Mouse (Mus musculus) forebrain, embryonic 13.5 days (tissue): ENCODE measurements around the gene Kalrn. TPM values are rescaled to one million over a fixed set of nuclear protein-coding genes. Genes with fewer than 3 reads are reported as not detected.

Experiments
- ATAC-seq: fragments of 200-750 bp; cut with Nextera tagmentation; 2 replicates; pipeline ENCODE4 v1.8.0; 2017
- H3K27ac ChIP-seq: fragments of 300-500 bp; sonication (generic); 2 replicates; pipeline ENCODE4 v1.5.1; 2015; ENCODE audit warnings: inconsistent platforms, mild to moderate bottlenecking, moderate library complexity
- H3K27me3 ChIP-seq: fragments of 300-500 bp; sonication (generic); 2 replicates; pipeline ENCODE4 v1.6.1; 2015; ENCODE audit warnings: mild to moderate bottlenecking, inconsistent platforms
- H3K36me3 ChIP-seq: fragments of 300-500 bp; sonication (generic); 2 replicates; pipeline ENCODE4 v1.6.1; 2015; ENCODE audit warnings: mild to moderate bottlenecking, inconsistent platforms; ENCODE audit not compliant: poor library complexity, severe bottlenecking
- H3K4me1 ChIP-seq: fragments of 300-500 bp; sonication (generic); 2 replicates; pipeline ENCODE4 v1.6.1; 2015; ENCODE audit warnings: inconsistent platforms
- H3K4me2 ChIP-seq: fragments of 300-500 bp; sonication (generic); 2 replicates; pipeline ENCODE4 v1.6.1; 2015; ENCODE audit warnings: inconsistent platforms, mild to moderate bottlenecking, moderate library complexity
- H3K4me3 ChIP-seq: fragments of 300-500 bp; sonication (generic); 2 replicates; pipeline ENCODE4 v1.5.1; 2015; ENCODE audit warnings: mild to moderate bottlenecking, inconsistent platforms
- H3K9ac ChIP-seq: fragments of 300-500 bp; sonication (generic); 2 replicates; pipeline ENCODE4 v1.6.1; 2015; ENCODE audit warnings: mild to moderate bottlenecking, inconsistent platforms
- H3K9me3 ChIP-seq: fragments of 300-500 bp; sonication (generic); replicated peaks from 2 replicates; pipeline ENCODE4 v1.6.1; 2016; ENCODE audit warnings: inconsistent platforms
- WGBS: fragments of 180-500 bp; shearing (Covaris S2); methylation state at CpG from one replicate; pipeline ENCODE4 v1.1.7; 2015; 5-methylcytosine and 5-hydroxymethylcytosine counted together
- polyA plus RNA-seq: library from polyadenylated mRNA; unstranded; fragments of >200 nt; fragmentation: Nextera tagmentation; extraction: Ambion mirVana; gene quantifications from 2 replicates; pipeline ENCODE4 v1.2.1, GENCODE M21; 2015

Kalrn gene
- polyA plus RNA-seq, 1 experiment from 2014 or later: 31.5 TPM

GRCm38 (mm10) chr16:34029790-34030189 is 543.5 kb downstream of the Kalrn start:
- no peak for ATAC-seq
- Histone ChIP-seq H3K27me3 (no peaks in the 10 kb centered on the region), H3K36me3 (peaks cover 75% of the 10 kb centered on the region)

GRCm38 (mm10) chr16:34017241-34017640 is 556.1 kb downstream of the Kalrn start:
- Histone ChIP-seq H3K9me3 (no peaks in the 10 kb centered on the region), H3K9ac (no peak overlapping the region), H3K4me3 (no peak overlapping the region), H3K27me3 (no peaks in the 10 kb centered on the region), H3K4me1 (no peaks in the 10 kb centered on the region), H3K4me2 (no peak overlapping the region), H3K27ac (no peak overlapping the region), H3K36me3 (peaks cover 53% of the 10 kb centered on the region)
- no peak for ATAC-seq
- 88% methylated on average over 8 of the region's 8 CpGs for WGBS

More at GRCm38 (mm10) chr16:34029790-34030189, 543.5 kb downstream of the Kalrn start:
- Histone ChIP-seq H3K9ac (no peak overlapping the region), H3K4me2 (no peak overlapping the region), H3K9me3 (no peaks in the 10 kb centered on the region), H3K4me1 (no peaks in the 10 kb centered on the region), H3K27ac (no peak overlapping the region), H3K4me3 (no peak overlapping the region)
- 93% methylated on average over 5 of the region's 5 CpGs for WGBS

GRCm38 (mm10) chr16:34011991-34012845 is 561.1 kb downstream of the Kalrn start:
- Histone ChIP-seq H3K27me3 (no peaks in the 10 kb centered on the region), H3K4me1 (0 out of 2 replicates have a peak, but pooled peaks cover 2% of the 10 kb centered on the region), H3K9ac (no peak overlapping the region), H3K27ac (no peak overlapping the region), H3K9me3 (no peaks in the 10 kb centered on the region), H3K4me3 (no peak overlapping the region), H3K36me3 (peaks cover 86% of the 10 kb centered on the region), H3K4me2 (no peak overlapping the region)
- 93% methylated on average over 20 of the region's 20 CpGs for WGBS
- ATAC-seq: no peak

- ATAC-seq: no peak
- Histone ChIP-seq H3K27me3 (no peaks in the 10 kb centered on the region), H3K36me3 (peaks cover 62% of the 10 kb centered on the region), H3K4me1 (peaks cover 17% of the 10 kb centered on the region), H3K9me3 (no peaks in the 10 kb centered on the region), H3K9ac (no peak overlapping the region), H3K4me2 (no peak overlapping the region), H3K4me3 (no peak overlapping the region), H3K27ac (no peak overlapping the region)
- WGBS: 88% methylated on average over 2 of the region's 2 CpGs
Observed at GRCm38 (mm10) chr16:34009567-34009966, 563.8 kb downstream of the Kalrn start.

GRCm38 (mm10) chr16:34005986-34006385 is 567.3 kb downstream of the Kalrn start:
- Histone ChIP-seq H3K27ac (peak overlapping the region; percentile 95), H3K4me3 (no peak overlapping the region), H3K36me3 (peaks cover 33% of the 10 kb centered on the region), H3K4me1 (peaks cover 42% of the 10 kb centered on the region), H3K9me3 (no peaks in the 10 kb centered on the region), H3K27me3 (no peaks in the 10 kb centered on the region), H3K9ac (no peak overlapping the region), H3K4me2 (no peak overlapping the region)
- WGBS: 96% methylated on average over 3 of the region's 3 CpGs
- no peak for ATAC-seq

- no peak overlapping the region for H3K4me3 ChIP-seq
- WGBS: 5% methylated on average over 4 of the region's 4 CpGs
- no peaks in the 10 kb centered on the region for H3K9me3 ChIP-seq
- H3K36me3 ChIP-seq: peaks cover 14% of the 10 kb centered on the region
- H3K27ac ChIP-seq: peak overlapping the region; percentile 95
- peak overlapping the region; percentile 39 for H3K4me2 ChIP-seq
- no peak overlapping the region for H3K9ac ChIP-seq
- H3K4me1 ChIP-seq: peaks cover 47% of the 10 kb centered on the region
- H3K27me3 ChIP-seq: 0 out of 2 replicates have a peak, but pooled peaks cover under 1% of the 10 kb centered on the region
- ATAC-seq: peak; percentile 95
Observed at GRCm38 (mm10) chr16:34004128-34004578, 569.2 kb downstream of the Kalrn start.

- peaks cover 47% of the 10 kb centered on the region for H3K4me1 ChIP-seq
- H3K9ac ChIP-seq: no peak overlapping the region
- H3K27me3 ChIP-seq: 0 out of 2 replicates have a peak, but pooled peaks cover 4% of the 10 kb centered on the region
- WGBS: 12% methylated on average over 10 of the region's 10 CpGs
- peak; percentile 61 for ATAC-seq
- no peaks in the 10 kb centered on the region for H3K9me3 ChIP-seq
- peak overlapping the region; percentile 95 for H3K27ac ChIP-seq
- no peak overlapping the region for H3K4me2 ChIP-seq
- peaks cover 11% of the 10 kb centered on the region for H3K36me3 ChIP-seq
- H3K4me3 ChIP-seq: no peak overlapping the region
Observed at GRCm38 (mm10) chr16:34003566-34004127, 569.7 kb downstream of the Kalrn start.

GRCm38 (mm10) chr16:34000715-34001114 is 572.6 kb downstream of the Kalrn start:
- Histone ChIP-seq H3K9ac (no peak overlapping the region), H3K36me3 (no peaks in the 10 kb centered on the region; the same call in 1 of the 2 replicates), H3K27me3 (0 out of 2 replicates have a peak, but pooled peaks cover 4% of the 10 kb centered on the region), H3K27ac (no peak overlapping the region), H3K4me3 (no peak overlapping the region), H3K9me3 (no peaks in the 10 kb centered on the region), H3K4me2 (no peak overlapping the region), H3K4me1 (peaks cover 41% of the 10 kb centered on the region)
- ATAC-seq: no peak
- 86% methylated on average over 8 of the region's 8 CpGs for WGBS

GRCm38 (mm10) chr16:33999388-33999787 is 573.9 kb downstream of the Kalrn start:
- Histone ChIP-seq H3K4me1 (peaks cover 28% of the 10 kb centered on the region), H3K27me3 (0 out of 2 replicates have a peak, but pooled peaks cover 6% of the 10 kb centered on the region), H3K4me3 (no peak overlapping the region), H3K9ac (no peak overlapping the region), H3K4me2 (no peak overlapping the region), H3K36me3 (no peaks in the 10 kb centered on the region), H3K9me3 (no peaks in the 10 kb centered on the region), H3K27ac (no peak overlapping the region)
- no peak for ATAC-seq
- 24% methylated on average over 3 of the region's 3 CpGs for WGBS

- no peak for ATAC-seq
- Histone ChIP-seq H3K4me3 (no peak overlapping the region), H3K27ac (no peak overlapping the region), H3K4me2 (no peak overlapping the region), H3K9me3 (no peaks in the 10 kb centered on the region), H3K36me3 (no peaks in the 10 kb centered on the region), H3K27me3 (0 out of 2 replicates have a peak, but pooled peaks cover 6% of the 10 kb centered on the region), H3K9ac (no peak overlapping the region), H3K4me1 (peaks cover 16% of the 10 kb centered on the region)
- WGBS: 85% methylated on average over 6 of the region's 6 CpGs
Observed at GRCm38 (mm10) chr16:33998011-33998410, 575.3 kb downstream of the Kalrn start.

GRCm38 (mm10) chr16:33996030-33996429 is 577.3 kb downstream of the Kalrn start:
- H3K27me3 ChIP-seq: 0 out of 2 replicates have a peak, but pooled peaks cover 6% of the 10 kb centered on the region
- ATAC-seq: no peak
- peaks cover 5% of the 10 kb centered on the region; the same call in 1 of the 2 replicates for H3K4me1 ChIP-seq

GRCm38 (mm10) chr16:33995496-33995895 is 577.8 kb downstream of the Kalrn start:
- Histone ChIP-seq H3K36me3 (no peaks in the 10 kb centered on the region), H3K9me3 (no peaks in the 10 kb centered on the region), H3K9ac (no peak overlapping the region), H3K4me2 (no peak overlapping the region), H3K27me3 (0 out of 2 replicates have a peak, but pooled peaks cover 6% of the 10 kb centered on the region), H3K4me3 (no peak overlapping the region), H3K4me1 (peaks cover 5% of the 10 kb centered on the region; the same call in 1 of the 2 replicates), H3K27ac (no peak overlapping the region)
- WGBS: 84% methylated on average over 3 of the region's 3 CpGs
- ATAC-seq: 0 out of 2 replicates have a peak, but pooled peaks have one; percentile 5

More at GRCm38 (mm10) chr16:33996030-33996429, 577.3 kb downstream of the Kalrn start:
- no peak overlapping the region for H3K4me2 ChIP-seq
- no peak overlapping the region for H3K4me3 ChIP-seq
- H3K9ac ChIP-seq: no peak overlapping the region
- WGBS: 5% methylated on average over 5 of the region's 5 CpGs
- H3K36me3 ChIP-seq: no peaks in the 10 kb centered on the region
- H3K9me3 ChIP-seq: no peaks in the 10 kb centered on the region
- H3K27ac ChIP-seq: no peak overlapping the region
